36 mouse cellular contexts compared by ENCODE assay signal in genomic region chr1:21958013-21958412, GRCm38 (mm10).
"Had no signal": no experiment of that assay in that cellular context is flagged by ENCODE, and none has a peak within 500 bp of the region (broad histone marks: within the 10 kb centered on the region; RNA-seq: fewer than 3 reads in every experiment).

No protein-coding gene starts in this region.

- H3K4me2 ChIP-seq: heart, embryonic 11.5 days; heart, embryonic 12.5 days; heart, embryonic 13.5 days; heart, embryonic 15.5 days; hindbrain, embryonic 12.5 days; hindbrain, embryonic 13.5 days; hindbrain, embryonic 14.5 days; hindbrain, embryonic 15.5 days; intestine, embryonic 15.5 days; kidney, embryonic 15.5 days had no signal

- H3K9ac ChIP-seq: heart, embryonic 12.5 days; heart, embryonic 13.5 days; heart, embryonic 15.5 days; hindbrain, embryonic 12.5 days; hindbrain, embryonic 13.5 days; hindbrain, embryonic 14.5 days; hindbrain, embryonic 15.5 days; intestine, embryonic 15.5 days; kidney, embryonic 15.5 days had no signal

- H3K36me3 ChIP-seq: heart, embryonic 10.5 days; heart, embryonic 12.5 days; heart, embryonic 13.5 days; heart, embryonic 15.5 days; hindbrain, embryonic 10.5 days; hindbrain, embryonic 12.5 days; hindbrain, embryonic 13.5 days; hindbrain, embryonic 15.5 days; intestine, embryonic 15.5 days; kidney, embryonic 15.5 days had no signal

- H3K27me3 ChIP-seq: heart, embryonic 12.5 days; heart, embryonic 13.5 days; heart, embryonic 15.5 days had no signal

- DNase-seq: heart, postnatal 10 days; heart, postnatal 14 days; heart, postnatal 36 days; heart, postnatal 4 days; kidney, adult 11 months; kidney, adult 18-20 months; kidney, adult 2 months; kidney, adult 8-10 months; kidney, adult 9 months; kidney, postnatal 10 days; kidney, postnatal 14 days; kidney, postnatal 25 days; kidney, postnatal 36 days; kidney, postnatal 4 days; layer of hippocampus, adult 9-11 months; layer of hippocampus, postnatal 36 days had no signal

- H3K27ac ChIP-seq: heart, embryonic 10.5 days; heart, embryonic 13.5 days; heart, embryonic 15.5 days; hindbrain, embryonic 10.5 days; hindbrain, embryonic 12.5 days; hindbrain, embryonic 13.5 days; hindbrain, embryonic 14.5 days; hindbrain, embryonic 15.5 days; hindbrain, postnatal 0 days; intestine, embryonic 15.5 days; kidney, embryonic 15.5 days; kidney, postnatal 0 days; layer of hippocampus, adult 2 months; left cerebral cortex, adult 2 months had no signal

- H3K4me3 ChIP-seq: heart, embryonic 10.5 days; heart, embryonic 12.5 days; heart, embryonic 13.5 days; heart, embryonic 15.5 days; hindbrain, embryonic 10.5 days; hindbrain, embryonic 12.5 days; hindbrain, embryonic 13.5 days; hindbrain, embryonic 15.5 days; intestine, embryonic 15.5 days; kidney, embryonic 15.5 days; layer of hippocampus, adult 2 months; left cerebral cortex, adult 2 months had no signal

- H3K9me3 ChIP-seq: heart, embryonic 10.5 days; heart, embryonic 12.5 days; heart, embryonic 13.5 days; heart, embryonic 15.5 days; hindbrain, embryonic 10.5 days; hindbrain, embryonic 12.5 days; hindbrain, embryonic 13.5 days; hindbrain, embryonic 15.5 days; intestine, embryonic 15.5 days; kidney, embryonic 15.5 days had no signal

- ATAC-seq: hindbrain, embryonic 16.5 days; hindbrain, postnatal 0 days; inflammation-experienced regulatory T-cells, adult 6 months; intestine, embryonic 15.5 days; intestine, embryonic 16.5 days; intestine, postnatal 0 days had no signal
